Mouse (Mus musculus) adrenal gland, adult 18-20 months (tissue): ENCODE measurements at regions not wholly inside any gene's neighbourhood (a gene's known extent, or its start where the extent isn't known, plus 50 kb on each side); places are given as distances from the start of the nearest gene placed in this dataset.
A peak's percentile ranks its signal among the peaks of the same experiment; 100 is the strongest.

Source experiments
- DNase-seq, 2 experiments: peaks; one replicate each; pipeline ENCODE4 v3.0.0; 2021 to 2022; ENCODE audit warnings: low spot score in 2 of 2

GRCm38 (mm10) chr6:147753828-147754227 lies 278.2 kb downstream of the Ccdc91 start:
- DNase-seq, result no peak

- no peak for DNase-seq
Measured at GRCm38 (mm10) chr6:147755750-147756523, 280.3 kb downstream of the Ccdc91 start.

GRCm38 (mm10) chr6:147759485-147759884 lies 283.9 kb downstream of the Ccdc91 start:
- DNase-seq, result no peak

- no peak for DNase-seq
Measured at GRCm38 (mm10) chr6:147760113-147760512, 284.5 kb downstream of the Ccdc91 start.

GRCm38 (mm10) chr6:147765241-147765640 lies 281.8 kb upstream of the Far2 start:
- no peak for DNase-seq

GRCm38 (mm10) chr6:147769180-147769579 lies 277.9 kb upstream of the Far2 start:
- no peak for DNase-seq

GRCm38 (mm10) chr6:147770034-147770433 lies 277.0 kb upstream of the Far2 start:
- DNase-seq, result no peak

- DNase-seq, result no peak
Measured at GRCm38 (mm10) chr6:147771411-147771810, 275.6 kb upstream of the Far2 start.

GRCm38 (mm10) chr6:147773904-147774303 lies 273.2 kb upstream of the Far2 start:
- no peak for DNase-seq

- DNase-seq, result no peak
Measured at GRCm38 (mm10) chr6:147774626-147775025, 272.4 kb upstream of the Far2 start.

GRCm38 (mm10) chr6:147779466-147779865 lies 267.6 kb upstream of the Far2 start:
- DNase-seq, result no peak

- DNase-seq, result no peak
Measured at GRCm38 (mm10) chr6:147784249-147784648, 262.8 kb upstream of the Far2 start.

- DNase-seq, result no peak
Measured at GRCm38 (mm10) chr6:147784854-147785253, 262.2 kb upstream of the Far2 start.

GRCm38 (mm10) chr6:147788095-147788494 lies 259.0 kb upstream of the Far2 start:
- no peak for DNase-seq

- DNase-seq, result peak in 1 of 2 experiments; percentile 43
Measured at GRCm38 (mm10) chr6:147789112-147789511, 257.9 kb upstream of the Far2 start.

GRCm38 (mm10) chr6:147793811-147794210 lies 253.2 kb upstream of the Far2 start:
- DNase-seq, result no peak

- DNase-seq, result no peak
Measured at GRCm38 (mm10) chr6:147794351-147794750, 252.7 kb upstream of the Far2 start.

- no peak for DNase-seq
Measured at GRCm38 (mm10) chr6:147799009-147799727, 247.9 kb upstream of the Far2 start.

- DNase-seq, result peak; percentile 26 to 52
Measured at GRCm38 (mm10) chr6:147799861-147800260, 247.2 kb upstream of the Far2 start.

GRCm38 (mm10) chr6:147800846-147801245 lies 246.2 kb upstream of the Far2 start:
- DNase-seq, result peak in 1 of 2 experiments; percentile 21

- no peak for DNase-seq
Measured at GRCm38 (mm10) chr6:147803893-147804292, 243.2 kb upstream of the Far2 start.

GRCm38 (mm10) chr6:147810710-147811109 lies 236.3 kb upstream of the Far2 start:
- peak; percentile 79 to 84 for DNase-seq
